Mouse (Mus musculus): ENCODE data around the gene Cdk5rap3. TPM values are rescaled to one million over a fixed set of nuclear protein-coding genes. Genes with fewer than 3 reads are reported as not detected.

Gene Cdk5rap3
- polyA plus RNA-seq, 1 experiment from 2014 or later, result 38.3 TPM

- DNase-seq (no peak), ATAC-seq (no peak)
- Histone ChIP-seq H3K36me3 (replicated peaks; ENCODE audit: insufficient read depth, low read length) (peaks cover 31% of the 10 kb centered on the region), H3K9ac (replicated peaks) (no peak overlapping the region), H3K4me1 (ENCODE audit: insufficient read depth) (peaks cover 51% of the 10 kb centered on the region), H3K4me3 (ENCODE audit: low read depth, low read length) (no peak overlapping the region), H3K27ac (ENCODE audit: low read depth) (peak overlapping the region; percentile 90), H3K9me3 (ENCODE audit: low read length) (no peaks in the 10 kb centered on the region), H3K27me3 (ENCODE audit: insufficient read depth, low read length) (no peaks in the 10 kb centered on the region), H3K4me2 (ENCODE audit: low read depth, low read length) (no peak overlapping the region)
- 85% methylated on average over 9 of the region's 9 CpGs for WGBS (ENCODE audit: insufficient replicate concordance)
- TF ChIP-seq EP300 (IDR thresholded peaks at IDR 0.05; ENCODE audit: low read depth), result no peak
- no peak for TF ChIP-seq CTCF (IDR thresholded peaks at IDR 0.05; ENCODE audit: low read depth)
These were observed 19.8 kb upstream of the Cdk5rap3 start for GRCm38 (mm10) chr11:96935872-96936650.

GRCm38 (mm10) chr11:96934921-96935356 is 18.6 kb upstream of the Cdk5rap3 start:
- DNase-seq, result peak; percentile 86
- Histone ChIP-seq H3K4me1 (ENCODE audit: insufficient read depth) (peaks cover 49% of the 10 kb centered on the region), H3K27ac (ENCODE audit: low read depth) (peak overlapping the region; percentile 90), H3K9ac (replicated peaks) (peak overlapping the region; percentile 46), H3K4me3 (ENCODE audit: low read depth, low read length) (no peak overlapping the region), H3K36me3 (replicated peaks; ENCODE audit: insufficient read depth, low read length) (peaks cover 20% of the 10 kb centered on the region), H3K27me3 (ENCODE audit: insufficient read depth, low read length) (no peaks in the 10 kb centered on the region), H3K9me3 (ENCODE audit: low read length) (no peaks in the 10 kb centered on the region), H3K4me2 (ENCODE audit: low read depth, low read length) (peak overlapping the region; percentile 54)
- ATAC-seq, result peak; percentile 84
- TF ChIP-seq CTCF (IDR thresholded peaks at IDR 0.05; ENCODE audit: low read depth) (no peak), EP300 (IDR thresholded peaks at IDR 0.05; ENCODE audit: low read depth) (no peak)
- 23% methylated on average over 12 of the region's 12 CpGs for WGBS (ENCODE audit: insufficient replicate concordance)

DNA sequence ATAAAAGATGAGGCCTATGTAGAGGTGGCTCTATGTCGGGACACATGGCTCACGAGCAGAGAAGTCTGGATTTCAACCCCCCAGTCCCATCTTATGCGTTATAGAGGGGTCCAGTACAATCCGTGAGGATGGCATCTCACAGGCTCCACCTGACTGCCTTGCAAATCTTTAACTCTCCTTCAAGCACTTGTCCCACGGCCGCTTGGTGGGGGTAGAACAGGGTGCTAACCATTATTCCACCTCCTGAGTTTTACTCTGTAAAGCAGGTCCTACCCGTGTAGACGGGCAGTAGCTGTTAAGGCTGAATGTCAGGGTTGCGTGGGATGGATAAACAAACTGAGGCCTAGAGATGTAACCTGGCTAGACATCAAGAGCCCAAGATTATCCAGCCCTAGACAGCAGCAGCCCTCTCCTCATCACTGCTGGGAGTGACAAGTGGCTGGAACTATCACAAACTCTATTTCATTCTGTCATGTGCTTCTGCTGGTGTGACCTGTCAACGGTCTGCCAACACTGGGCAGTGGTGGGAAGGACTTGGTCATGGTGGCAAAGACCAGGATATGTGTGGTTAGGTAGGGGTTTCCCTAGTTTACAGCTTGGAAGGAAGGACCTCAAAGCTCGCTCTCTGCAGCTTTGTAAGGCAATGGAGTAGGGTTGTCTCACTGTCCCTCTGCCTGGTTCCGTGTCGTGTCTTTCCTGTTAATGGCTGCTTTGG is 17.4 kb upstream of the Cdk5rap3 start:
- ATAC-seq, result no peak
- Histone ChIP-seq H3K9me3 (ENCODE audit: low read length) (no peaks in the 10 kb centered on the region), H3K4me2 (ENCODE audit: low read depth, low read length) (no peak overlapping the region), H3K36me3 (replicated peaks; ENCODE audit: insufficient read depth, low read length) (peaks cover 8% of the 10 kb centered on the region), H3K9ac (replicated peaks) (no peak overlapping the region), H3K4me3 (ENCODE audit: low read depth, low read length) (no peak overlapping the region), H3K27ac (ENCODE audit: low read depth) (peak overlapping the region; percentile 90), H3K27me3 (ENCODE audit: insufficient read depth, low read length) (no peaks in the 10 kb centered on the region), H3K4me1 (ENCODE audit: insufficient read depth) (peaks cover 42% of the 10 kb centered on the region)
- 81% methylated on average over 13 of the region's 13 CpGs for WGBS (ENCODE audit: insufficient replicate concordance)
- TF ChIP-seq CTCF (IDR thresholded peaks at IDR 0.05; ENCODE audit: low read depth) (no peak), EP300 (IDR thresholded peaks at IDR 0.05; ENCODE audit: low read depth) (no peak)
- no peak for DNase-seq

DNA sequence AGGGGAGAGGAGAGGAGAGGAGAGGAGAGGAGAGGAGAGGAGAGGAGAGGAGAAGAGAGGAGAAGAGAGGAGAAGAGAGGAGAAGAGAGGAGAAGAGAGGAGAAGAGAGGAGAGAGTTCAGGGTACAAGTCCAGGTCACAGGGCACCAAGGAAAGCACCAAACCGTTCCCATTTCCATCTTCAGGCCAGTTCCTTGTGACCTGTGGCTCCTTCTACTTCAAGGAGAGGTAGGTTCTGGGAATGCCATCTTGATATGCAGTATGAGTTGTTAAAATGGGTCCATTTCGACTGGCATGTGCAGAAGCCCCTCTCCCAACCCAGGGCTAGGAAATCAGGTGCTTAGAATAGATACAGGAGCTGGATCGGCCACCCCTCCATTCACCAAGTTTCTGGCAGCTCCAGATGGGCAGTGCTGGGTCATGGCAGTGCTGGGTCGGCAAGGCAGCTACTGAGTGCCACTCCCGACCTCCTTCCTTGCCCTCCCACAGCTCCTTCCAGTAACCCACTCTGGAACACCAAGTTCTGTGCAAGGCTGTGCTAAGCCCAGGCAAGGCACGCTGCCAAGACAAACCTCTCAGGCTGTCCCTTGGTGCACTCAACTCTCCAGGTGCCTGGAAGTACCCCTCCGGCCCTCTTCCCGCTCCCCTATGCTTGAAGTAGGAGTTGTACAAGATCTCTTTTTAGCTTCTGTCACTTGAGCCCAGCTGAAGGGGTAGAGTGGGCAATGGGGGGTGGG is 15.2 kb upstream of the Cdk5rap3 start:
- H3K4me3 ChIP-seq (ENCODE audit: low read depth, low read length), result no peak overlapping the region

DNA sequence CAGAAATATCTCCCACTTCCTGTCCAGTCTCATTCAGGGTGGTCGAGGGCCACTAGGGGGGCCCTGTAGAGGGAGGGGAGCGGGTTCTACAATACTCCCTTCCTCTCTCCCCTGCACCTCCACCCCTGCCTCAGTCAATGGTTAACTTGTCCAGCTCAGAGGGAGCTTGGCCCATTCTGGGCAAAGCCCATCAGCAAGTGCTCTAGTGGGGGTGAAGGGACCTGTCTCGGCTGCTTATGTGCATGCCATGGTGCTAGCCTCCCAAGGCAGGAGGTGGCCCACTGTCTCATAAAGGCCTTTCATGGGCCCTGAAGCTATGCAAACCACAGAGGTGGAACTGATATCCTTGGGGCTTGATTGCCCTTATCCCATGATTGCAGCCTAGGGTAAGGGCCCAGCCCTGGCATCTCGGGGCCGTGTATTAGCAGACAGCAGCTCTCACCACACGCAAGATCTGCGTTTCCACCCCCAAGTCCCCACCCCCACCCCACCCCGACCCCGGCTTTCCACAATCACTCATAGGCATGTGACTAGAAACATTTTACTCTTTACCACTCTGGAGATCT is 13.6 kb upstream of the Cdk5rap3 start:
- peak overlapping the region; percentile 45 for H3K9ac ChIP-seq (replicated peaks)

More for the DNA sequence above, 15.2 kb upstream of the Cdk5rap3 start:
- peaks cover 28% of the 10 kb centered on the region for H3K4me1 ChIP-seq (ENCODE audit: insufficient read depth)
- no peaks in the 10 kb centered on the region for H3K27me3 ChIP-seq (ENCODE audit: insufficient read depth, low read length)
- WGBS (ENCODE audit: insufficient replicate concordance), result 66% methylated on average over 8 of the region's 8 CpGs
- DNase-seq, result no peak
- no peaks in the 10 kb centered on the region for H3K9me3 ChIP-seq (ENCODE audit: low read length)
- TF ChIP-seq CTCF (IDR thresholded peaks at IDR 0.05; ENCODE audit: low read depth), result no peak
- TF ChIP-seq EP300 (IDR thresholded peaks at IDR 0.05; ENCODE audit: low read depth), result no peak
- H3K27ac ChIP-seq (ENCODE audit: low read depth), result 0 out of 2 replicates have a peak overlapping the region, but pooled peaks have one; percentile 8
- peak overlapping the region; percentile 35 for H3K9ac ChIP-seq (replicated peaks)
- H3K36me3 ChIP-seq (replicated peaks; ENCODE audit: insufficient read depth, low read length), result no peaks in the 10 kb centered on the region
- no peak overlapping the region for H3K4me2 ChIP-seq (ENCODE audit: low read depth, low read length)
- no peak for ATAC-seq

More for the DNA sequence above, 13.6 kb upstream of the Cdk5rap3 start:
- peak overlapping the region; percentile 18; the same call in 1 of the 2 replicates for H3K4me3 ChIP-seq (ENCODE audit: low read depth, low read length)
- DNase-seq, result no peak
- no peaks in the 10 kb centered on the region for H3K9me3 ChIP-seq (ENCODE audit: low read length)
- H3K27me3 ChIP-seq (ENCODE audit: insufficient read depth, low read length), result no peaks in the 10 kb centered on the region
- H3K4me2 ChIP-seq (ENCODE audit: low read depth, low read length), result peak overlapping the region; percentile 52
- H3K27ac ChIP-seq (ENCODE audit: low read depth), result peak overlapping the region; percentile 37; the same call in 1 of the 2 replicates
- no peak for TF ChIP-seq EP300 (IDR thresholded peaks at IDR 0.05; ENCODE audit: low read depth)
- no peak for TF ChIP-seq CTCF (IDR thresholded peaks at IDR 0.05; ENCODE audit: low read depth)
- WGBS (ENCODE audit: insufficient replicate concordance), result 38% methylated on average over 9 of the region's 9 CpGs
- peak; percentile 12; the same call in 1 of the 2 replicates for ATAC-seq
- no peaks in the 10 kb centered on the region for H3K36me3 ChIP-seq (replicated peaks; ENCODE audit: insufficient read depth, low read length)
- H3K4me1 ChIP-seq (ENCODE audit: insufficient read depth), result peaks cover 36% of the 10 kb centered on the region
